Mouse (Mus musculus) heart, embryonic 14.5 days (tissue): ENCODE results near the gene Eif2s1. TPM values are rescaled to one million over a fixed set of nuclear protein-coding genes. Genes with fewer than 3 reads are reported as not detected.
"Not testable (repeated sequence)": the region's sequence is repeated elsewhere in the genome, so short reads cannot be mapped to it uniquely, and the experiment has no call there.

Experiments
- ATAC-seq: fragments of 200-750 bp; cut with Nextera tagmentation; 2 replicates; pipeline ENCODE4 v1.8.0; 2017; ENCODE audit warnings: low read depth, moderate TSS enrichment; ENCODE audit not compliant: insufficient number of reproducible peaks, insufficient read depth, low FRiP score
- H3K27ac ChIP-seq, 2 experiments: fragments of 200-500 bp in 1 of 2; fragments of 300-500 bp in 1 of 2; sonication (generic) in 1 of 2; replicated peaks in 1 of 2; 2 replicates each; pipeline ENCODE4 v1.5.1; 2012 to 2014; ENCODE audit warnings: low read depth in 2 of 2, low read length in 2 of 2, control low read depth in 1 of 2, mild to moderate bottlenecking in 1 of 2, mixed read lengths in 1 of 2; ENCODE audit not compliant: control insufficient read depth in 1 of 2, insufficient read depth in 1 of 2
- H3K27me3 ChIP-seq: fragments of 300-500 bp; sonication (generic); 2 replicates; pipeline ENCODE4 v1.6.1; 2014; ENCODE audit warnings: mild to moderate bottlenecking, low read length, control low read depth; ENCODE audit not compliant: control insufficient read depth, insufficient read depth
- H3K36me3 ChIP-seq: fragments of 300-500 bp; sonication (generic); 2 replicates; pipeline ENCODE4 v1.6.1; 2014; ENCODE audit warnings: mild to moderate bottlenecking, control low read depth, low read length, mixed read lengths; ENCODE audit not compliant: control insufficient read depth, insufficient read depth
- H3K4me1 ChIP-seq, 2 experiments: fragments of 200-500 bp in 1 of 2; fragments of 300-500 bp in 1 of 2; sonication (generic) in 1 of 2; 2 replicates each; pipeline ENCODE4 v1.6.1; 2012 to 2014; ENCODE audit warnings: low read length in 2 of 2, control low read depth in 1 of 2, mixed read lengths in 1 of 2; ENCODE audit not compliant: control insufficient read depth in 2 of 2, insufficient read depth in 2 of 2
- H3K4me2 ChIP-seq: fragments of 300-500 bp; sonication (generic); 2 replicates; pipeline ENCODE4 v1.6.1; 2014; ENCODE audit warnings: mild to moderate bottlenecking, low read length
- H3K4me3 ChIP-seq, 2 experiments: fragments of 200-500 bp in 1 of 2; fragments of 300-500 bp in 1 of 2; sonication (generic) in 1 of 2; 2 replicates each; pipeline ENCODE4 v1.5.1; 2012 to 2014; ENCODE audit warnings: low read length in 2 of 2, mild to moderate bottlenecking in 2 of 2, control low read depth in 1 of 2, low read depth in 1 of 2, moderate library complexity in 1 of 2; ENCODE audit not compliant: control insufficient read depth in 1 of 2, insufficient read depth in 1 of 2
- H3K9ac ChIP-seq: fragments of 300-500 bp; sonication (generic); 2 replicates; pipeline ENCODE4 v1.6.1; 2014; ENCODE audit warnings: mild to moderate bottlenecking, low read length
- H3K9me3 ChIP-seq: fragments of 300-500 bp; sonication (generic); 2 replicates; pipeline ENCODE4 v1.6.1; 2016; ENCODE audit warnings: low read length, control low read depth; ENCODE audit not compliant: control insufficient read depth
- WGBS: fragments of 180-500 bp; shearing (Covaris S2); extraction: QIAGEN DNeasy Blood & Tissue Kit; methylation state at CpG from one replicate; pipeline ENCODE4 v1.1.7; 2014; 5-methylcytosine and 5-hydroxymethylcytosine counted together
- polyA plus RNA-seq: library from polyadenylated mRNA; unstranded; fragments of >200 nt; fragmentation: Nextera tagmentation; extraction: Ambion mirVana; gene quantifications from 2 replicates; pipeline ENCODE4 v1.2.1, GENCODE M21; 2014

The Eif2s1 gene
- polyA plus RNA-seq, 1 experiment from 2014 or later = 139 TPM

GRCm38 (mm10) chr12:78915561-78915960, 53.9 kb downstream of the Eif2s1 start:
- H3K4me3 ChIP-seq = no peak overlapping the region
- H3K4me1 ChIP-seq = peaks cover 9 to 14% of the 10 kb centered on the region in 2 experiments
- H3K27me3 ChIP-seq = peaks cover 20% of the 10 kb centered on the region
- no peak overlapping the region for H3K27ac ChIP-seq
- H3K9ac ChIP-seq = no peak overlapping the region
- H3K4me2 ChIP-seq = no peak overlapping the region
- no peaks in the 10 kb centered on the region for H3K9me3 ChIP-seq
- no peak for ATAC-seq
- no peaks in the 10 kb centered on the region for H3K36me3 ChIP-seq
- WGBS = 72% methylated on average over 3 of the region's 3 CpGs

DNA sequence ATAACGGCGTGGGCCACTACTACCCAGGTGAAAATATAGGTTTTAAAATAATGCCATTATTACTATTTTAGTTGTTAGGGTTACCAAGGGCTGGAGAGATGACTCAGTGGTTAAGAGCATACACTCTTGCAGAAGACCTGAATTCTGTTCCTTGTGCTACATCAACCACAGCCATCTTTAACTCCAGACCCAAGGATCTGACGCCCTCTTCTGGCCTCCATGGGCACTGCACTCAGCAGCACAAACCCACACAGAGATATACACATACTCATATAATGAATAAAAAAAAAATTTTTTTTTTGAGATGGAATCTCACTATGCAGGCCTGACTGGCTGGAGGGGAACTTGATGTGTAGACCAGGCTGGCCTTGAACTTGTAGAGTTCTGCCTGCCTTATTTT, 54.7 kb downstream of the Eif2s1 start:
- no peak overlapping the region for H3K4me3 ChIP-seq
- 69% methylated on average over 3 of the region's 3 CpGs for WGBS
- H3K9ac ChIP-seq = no peak overlapping the region
- no peak overlapping the region for H3K27ac ChIP-seq
- H3K27me3 ChIP-seq = peaks cover 15% of the 10 kb centered on the region; the same call in 1 of the 2 replicates
- H3K4me1 ChIP-seq = peaks cover 5 to 6% of the 10 kb centered on the region in 2 experiments
- ATAC-seq = no peak
- H3K4me2 ChIP-seq = no peak overlapping the region
- H3K36me3 ChIP-seq = no peaks in the 10 kb centered on the region
- H3K9me3 ChIP-seq = no peaks in the 10 kb centered on the region

GRCm38 (mm10) chr12:78918227-78919078, 56.8 kb downstream of the Eif2s1 start:
- Histone ChIP-seq H3K27ac (no peak overlapping the region), H3K4me2 (peak overlapping the region; percentile 42; the same call in 1 of the 2 replicates), H3K36me3 (no peaks in the 10 kb centered on the region), H3K9me3 (no peaks in the 10 kb centered on the region), H3K4me3 (no peak overlapping the region), H3K4me1 (peaks cover 0 to 2% of the 10 kb centered on the region in 2 experiments; a peak in 3 of 4 replicates), H3K9ac (no peak overlapping the region), H3K27me3 (peaks cover 4% of the 10 kb centered on the region; the same call in 1 of the 2 replicates)
- 11% methylated on average over 11 of the region's 11 CpGs for WGBS
- no peak for ATAC-seq

DNA sequence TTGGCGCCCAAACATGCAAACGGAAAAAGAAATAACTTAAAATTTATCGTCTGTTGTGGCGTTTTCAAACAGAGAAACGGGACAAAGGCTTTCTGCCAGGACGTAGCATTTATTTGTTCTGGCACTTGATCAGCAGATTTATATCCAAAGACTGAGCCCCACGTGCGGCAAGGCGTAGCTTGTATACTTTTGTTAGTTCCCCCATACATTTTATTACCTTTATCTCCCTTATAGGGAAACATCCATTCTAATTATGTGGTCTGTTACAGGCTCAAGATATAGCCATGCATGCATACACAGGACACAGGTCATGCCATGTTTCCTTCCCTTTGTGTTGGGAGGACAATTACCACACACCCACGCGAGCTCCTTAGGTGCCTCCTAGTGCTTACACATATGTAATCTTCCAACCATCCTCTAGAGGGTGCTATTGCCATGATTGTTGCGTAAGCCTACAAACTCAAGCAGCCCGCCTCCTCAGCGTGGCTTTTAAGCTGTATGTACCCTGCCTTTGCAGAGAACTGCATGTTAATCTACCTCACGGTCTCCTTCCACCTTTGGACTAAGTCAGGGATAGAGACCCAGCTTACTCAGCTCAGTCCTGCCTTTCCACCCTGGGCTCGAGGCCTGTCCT, 57.6 kb downstream of the Eif2s1 start:
- 29% methylated on average over 16 of the region's 16 CpGs for WGBS
- Histone ChIP-seq H3K9ac (no peak overlapping the region), H3K4me1 (peaks cover 0 to 2% of the 10 kb centered on the region in 2 experiments; a peak in 3 of 4 replicates), H3K27me3 (no peaks in the 10 kb centered on the region), H3K36me3 (no peaks in the 10 kb centered on the region), H3K27ac (no peak overlapping the region), H3K4me2 (peak overlapping the region; percentile 29; the same call in 1 of the 2 replicates), H3K9me3 (no peaks in the 10 kb centered on the region), H3K4me3 (no peak overlapping the region)
- ATAC-seq = no peak

GRCm38 (mm10) chr12:78921421-78921820, 59.8 kb downstream of the Eif2s1 start:
- whole genome bisulfite sequencing = 50% methylated on average over 4 of the region's 4 CpGs
- no peak overlapping the region for H3K4me2 ChIP-seq
- H3K9ac ChIP-seq = no peak overlapping the region
- H3K4me3 ChIP-seq = no peak overlapping the region
- no peaks in the 10 kb centered on the region for H3K9me3 ChIP-seq
- H3K36me3 ChIP-seq = no peaks in the 10 kb centered on the region
- ATAC-seq = no peak
- H3K4me1 ChIP-seq = peaks cover 0 to 2% of the 10 kb centered on the region in 2 experiments; a peak in 3 of 4 replicates
- no peaks in the 10 kb centered on the region for H3K27me3 ChIP-seq
- no peak overlapping the region for H3K27ac ChIP-seq

DNA sequence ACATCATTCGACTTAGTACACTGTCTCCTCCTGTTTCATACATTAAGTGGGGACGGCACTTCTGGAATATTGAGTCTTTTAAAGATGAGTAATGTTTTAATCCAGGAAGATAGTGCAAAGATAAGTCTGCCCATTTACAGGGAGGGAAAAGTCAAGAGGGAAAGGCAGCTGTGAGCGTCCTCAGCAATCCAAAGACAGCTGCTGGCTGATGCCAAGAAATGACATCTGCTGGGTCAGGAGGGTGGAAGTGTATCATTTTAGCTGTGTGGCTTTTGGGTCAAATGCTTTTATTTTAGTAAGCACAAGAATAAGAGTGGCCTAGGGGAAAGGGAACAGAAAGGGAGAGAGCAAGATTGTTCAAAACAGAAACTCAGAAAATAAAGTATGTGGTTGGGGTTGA, 60.4 kb downstream of the Eif2s1 start:
- ATAC-seq = no peak
- Histone ChIP-seq H3K9ac (no peak overlapping the region), H3K4me2 (no peak overlapping the region), H3K9me3 (no peaks in the 10 kb centered on the region), H3K4me3 (no peak overlapping the region), H3K27ac (no peak overlapping the region), H3K27me3 (no peaks in the 10 kb centered on the region), H3K4me1 (peaks cover 0 to 2% of the 10 kb centered on the region in 2 experiments; a peak in 3 of 4 replicates), H3K36me3 (no peaks in the 10 kb centered on the region)
- WGBS = 65% methylated on average over 3 of the region's 3 CpGs

DNA sequence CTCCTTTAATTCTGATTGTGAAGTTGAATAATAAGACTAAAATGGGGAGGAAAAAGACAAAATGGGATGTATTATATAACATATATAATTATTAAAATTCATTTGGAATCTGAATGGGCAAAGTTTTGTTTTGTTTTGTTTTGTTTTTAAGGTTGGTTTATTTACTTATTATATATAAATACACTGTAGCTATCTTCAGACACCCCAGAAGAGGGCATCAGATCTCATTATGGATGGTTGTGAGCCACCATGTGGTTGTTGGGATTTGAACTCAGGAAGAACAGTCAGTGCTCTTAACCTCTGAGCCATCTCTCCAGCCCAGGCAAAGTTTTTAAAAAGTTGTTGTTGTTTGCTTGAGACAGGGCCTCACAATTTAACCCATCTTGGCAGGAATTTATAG, 61.4 kb downstream of the Eif2s1 start:
- not testable (repeated sequence) for H3K4me3 ChIP-seq, ATAC-seq, H3K4me2 ChIP-seq, H3K9ac ChIP-seq, H3K36me3 ChIP-seq, H3K9me3 ChIP-seq, H3K4me1 ChIP-seq, H3K27ac ChIP-seq, H3K27me3 ChIP-seq
